Mouse (Mus musculus): Measurements from ENCODE around the gene Pax6.

Gene Pax6

DNA sequence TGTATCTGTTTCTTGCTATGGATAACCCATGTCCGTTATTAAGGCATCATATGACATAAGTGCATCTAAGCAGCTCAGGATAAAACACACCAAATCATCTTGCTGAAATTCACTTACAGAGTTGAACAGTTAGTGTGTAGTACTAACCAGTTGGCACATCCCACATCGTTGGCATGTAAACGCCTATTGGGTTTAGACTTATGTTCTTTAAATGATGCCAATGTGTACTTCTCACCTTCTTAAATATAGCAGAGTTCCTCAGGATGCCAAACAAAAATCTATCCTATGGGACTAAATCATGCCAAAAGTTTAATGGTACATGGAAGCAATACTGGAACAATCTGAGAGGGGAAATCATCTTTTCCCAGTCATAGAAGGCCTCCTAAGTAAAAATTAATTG is 62.0 kb downstream of the Pax6 start:
- no peak for DNase-seq (ENCODE audit: low spot score in 2 of 2)

- DNase-seq (ENCODE audit: low spot score in 2 of 2): no peak
These were observed 67.5 kb downstream of the Pax6 start for GRCm38 (mm10) chr2:105736166-105736565.

DNA sequence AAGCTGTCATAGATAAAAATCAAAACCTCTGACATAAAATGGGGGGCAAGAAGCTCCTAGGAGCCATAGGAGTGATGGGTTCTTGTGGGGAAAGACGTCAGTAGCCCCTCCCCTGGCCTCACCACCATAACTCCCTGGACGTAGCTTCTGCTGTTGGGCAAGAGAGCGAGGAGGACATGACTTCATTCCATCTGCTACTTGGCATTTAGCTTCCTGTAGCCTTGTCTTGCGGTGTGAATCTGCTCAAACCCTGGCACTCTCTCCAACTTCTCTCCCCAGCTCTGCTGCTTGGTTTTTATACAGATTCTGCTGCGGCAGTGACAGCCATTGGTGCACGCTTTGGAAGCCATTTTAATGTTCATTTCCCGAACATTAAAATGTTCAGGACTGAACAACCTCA is 78.2 kb downstream of the Pax6 start:
- DNase-seq (ENCODE audit: low spot score in 2 of 2): no peak
